Mouse (Mus musculus) megakaryocyte, embryonic 14.5 days (primary cell): Measurements from ENCODE around the gene Hacl1.

ENCODE experiments used
- FLI1 ChIP-seq: IDR thresholded peaks from 2 replicates; pipeline ENCODE4 v1.6.1; 2012; ENCODE audit warnings: low read length, inconsistent platforms, mixed read lengths
- GATA1 ChIP-seq: IDR thresholded peaks from 3 replicates; pipeline ENCODE4 v1.6.1; 2012; ENCODE audit warnings: mixed read lengths, low read length, inconsistent platforms, borderline replicate concordance

DNA sequence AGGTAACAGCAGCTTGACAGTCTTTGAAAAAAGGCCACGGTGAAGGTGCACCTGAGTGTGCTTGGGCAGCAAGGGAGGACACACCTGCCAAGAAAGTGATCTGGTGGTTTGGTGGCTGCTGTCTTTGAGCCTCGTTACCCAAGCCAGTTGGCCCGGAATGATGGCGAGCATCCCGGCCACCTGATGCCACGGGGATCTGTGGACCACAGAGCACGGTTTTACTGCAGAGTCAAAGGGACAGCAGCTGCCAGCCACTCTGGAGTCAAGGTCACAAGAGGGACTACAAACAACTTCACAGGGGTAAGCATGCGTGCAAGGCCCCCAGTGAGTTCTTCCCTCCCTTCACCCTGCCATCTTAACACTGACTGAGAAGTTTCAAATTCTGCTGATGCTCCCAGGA lies 83.8 kb downstream of the Hacl1 start:
- TF ChIP-seq GATA1 (no peak), FLI1 (no peak)
